Mouse (Mus musculus) heart, postnatal 36 days (tissue): ENCODE measurements around the gene Pxt1. TPM values are rescaled to one million over a fixed set of nuclear protein-coding genes. Genes with fewer than 3 reads are reported as not detected.
A peak's percentile ranks its signal among the peaks of the same experiment; 100 is the strongest.
"Not testable (repeated sequence)": the region's sequence is repeated elsewhere in the genome, so short reads cannot be mapped to it uniquely, and the experiment has no call there.

ENCODE experiments used
- DNase-seq, 2 experiments: peaks; one replicate each; pipeline ENCODE4 v3.0.0; 2021 to 2022
- intact Hi-C: fragments of 180-260 bp; cut with DNase I; formaldehyde crosslinking; loops from one replicate; pipeline ENCODE4 v1.15.1; 2025
- total RNA-seq, 2 experiments: library from RNA; stranded (reverse); gene quantifications; 2 replicates each; pipeline ENCODE4 v1.2.3; 2021

Gene Pxt1
- total RNA-seq = under 1 TPM in 1 of 2 experiments, not detected in 1; 0.39 TPM

DNA sequence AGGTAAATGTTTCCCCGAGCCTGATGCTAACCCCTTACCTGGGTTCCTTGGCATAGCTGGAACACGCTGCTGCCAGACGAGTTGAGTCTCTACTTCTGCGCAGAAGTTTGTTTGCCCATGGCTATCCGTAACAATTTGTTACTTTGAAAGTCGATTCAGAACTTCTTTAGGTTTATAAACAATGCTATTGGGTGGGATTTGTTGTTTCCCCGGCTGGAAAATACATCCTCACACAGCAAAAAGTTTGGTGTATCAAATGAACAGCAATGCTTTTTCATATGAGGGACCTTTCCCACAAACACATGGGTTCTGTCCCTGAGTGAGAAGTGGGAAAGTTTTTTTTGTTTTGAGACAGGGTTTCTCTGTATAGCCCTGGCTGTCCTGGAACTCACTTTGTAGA is at the start of gene Pxt1:
Pxt1 (minus strand) TSS at position 101 of the 400 bp plus-strand sequence.
- no peak for DNase-seq
- intact Hi-C loops = no loop called here

DNA sequence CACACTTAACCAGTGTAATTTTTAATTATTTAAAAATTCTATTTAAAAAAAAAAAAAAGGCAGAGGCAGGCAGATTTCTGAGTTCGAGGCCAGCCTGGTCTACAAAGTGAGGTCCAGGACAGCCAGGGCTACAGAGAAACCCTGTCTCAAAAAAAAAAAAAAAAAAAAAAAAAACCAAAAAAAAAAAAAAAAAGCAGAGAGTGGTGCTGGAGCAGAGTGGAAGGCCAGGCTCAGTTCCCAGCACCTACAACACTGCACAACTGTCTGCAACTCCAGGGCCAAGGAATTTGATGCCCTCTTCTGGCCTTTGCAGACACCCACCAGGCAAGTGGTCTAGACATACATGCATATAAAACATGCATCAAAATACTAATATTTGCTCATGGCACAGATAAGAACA is 49.4 kb upstream of the Pxt1 start:
- intact Hi-C loops, DNase-seq: not testable (repeated sequence)

DNA sequence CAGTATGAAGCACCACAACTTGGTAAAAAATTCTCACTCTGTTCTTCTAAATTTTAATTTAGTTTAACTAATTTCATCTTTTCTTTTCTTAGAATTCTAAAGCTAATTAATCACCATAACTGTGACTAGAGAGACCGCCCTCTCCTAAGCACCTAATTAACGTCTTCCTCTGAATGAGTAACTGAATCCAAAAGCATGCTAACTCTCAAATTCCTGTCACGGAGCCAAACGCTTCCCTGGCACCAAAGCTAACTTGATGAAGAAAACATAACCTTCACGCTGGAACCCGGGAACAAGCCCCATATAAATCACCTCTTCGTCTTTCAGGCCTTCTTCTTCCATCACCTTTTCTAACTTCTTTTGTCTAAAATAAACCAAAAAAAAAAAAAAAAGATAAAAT is 48.5 kb upstream of the Pxt1 start:
- intact Hi-C loops = no loop called here
- DNase-seq = peak; percentile 32 to 44

DNA sequence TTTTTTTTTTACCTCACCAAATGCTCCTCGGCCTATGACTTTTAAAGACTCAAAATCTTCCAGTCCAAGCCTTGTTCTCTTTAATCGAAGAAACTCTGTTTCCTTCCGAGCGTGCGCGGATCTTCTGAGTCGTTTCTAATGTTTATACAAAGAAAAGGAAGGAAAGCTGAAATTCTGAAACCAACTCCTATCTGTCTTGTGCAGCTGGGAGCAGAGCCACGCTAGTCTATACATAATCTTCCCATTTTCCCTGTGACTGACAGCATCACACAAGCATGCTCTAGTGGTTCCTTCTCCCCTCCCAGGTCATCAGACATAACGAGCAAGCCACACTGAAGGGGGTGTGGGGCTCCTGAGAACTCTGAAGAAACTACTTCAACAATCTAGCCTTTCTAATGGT is 47.6 kb upstream of the Pxt1 start:
- intact Hi-C loops = no loop called here
- DNase-seq = no peak

DNA sequence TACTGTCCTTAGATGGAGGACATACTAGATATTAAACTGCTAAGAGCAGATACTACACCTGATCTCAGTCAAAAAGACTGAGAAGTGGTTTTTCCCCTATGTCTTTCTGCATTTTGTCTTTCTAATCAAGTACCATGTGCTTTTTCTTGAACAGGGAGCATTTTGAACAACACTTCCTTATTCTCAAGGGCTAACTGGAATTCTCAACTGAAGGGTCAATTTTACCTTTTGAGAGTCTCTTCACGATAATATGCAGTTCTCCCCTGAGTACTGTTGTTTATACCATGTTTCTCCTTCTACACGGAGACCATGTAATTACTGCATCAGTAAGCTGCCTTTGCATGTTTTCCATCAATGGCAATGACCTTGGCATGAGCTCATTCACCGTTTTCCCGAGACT is 46.4 kb upstream of the Pxt1 start:
- DNase-seq = no peak
- intact Hi-C loops = no loop called here

DNA sequence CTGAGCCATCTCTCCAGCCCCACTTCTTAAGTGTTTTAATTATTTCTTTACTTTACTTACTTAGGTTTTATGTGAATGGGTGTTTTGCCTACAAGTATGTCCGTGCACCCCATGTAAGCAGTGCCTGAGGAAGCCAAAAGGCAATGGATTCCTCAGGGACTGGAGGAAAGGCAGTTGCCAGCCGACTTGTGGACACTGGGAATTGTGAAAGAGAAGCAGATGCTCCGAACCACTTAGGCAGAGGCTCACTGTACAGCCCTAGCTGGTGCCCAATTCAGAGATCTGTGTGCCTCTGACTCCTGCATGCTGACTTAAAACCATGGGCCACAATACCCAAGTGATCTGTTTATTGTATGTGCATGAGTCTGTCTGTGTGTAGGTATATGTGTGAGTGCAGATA is 45.4 kb upstream of the Pxt1 start:
- DNase-seq = no peak
- intact Hi-C loops = loop anchor here (5.0 kb wide), 1 partner anchor 183 kb away; no protein-coding TSS in a partner anchor

DNA sequence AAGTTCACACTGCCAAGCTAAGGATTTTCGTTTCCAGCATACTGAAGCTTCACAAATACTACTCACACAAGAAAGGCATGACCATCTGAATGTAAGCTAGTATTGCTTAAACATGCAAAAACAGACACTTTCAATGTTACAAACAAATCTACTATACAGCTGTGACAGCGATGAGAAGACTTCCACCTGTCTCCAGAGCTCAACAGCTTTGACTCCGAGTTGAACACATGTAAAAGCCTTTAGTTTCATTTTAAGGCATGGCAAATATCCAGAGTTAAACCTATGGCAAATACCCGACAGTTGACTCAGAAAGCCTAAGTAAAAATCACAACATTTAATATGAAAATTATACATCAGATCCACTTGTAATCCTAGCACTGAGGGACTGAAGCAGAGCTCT is 44.7 kb upstream of the Pxt1 start:
- no peak for DNase-seq
- intact Hi-C loops = loop anchor here (5.0 kb wide), 1 partner anchor 184 kb away; no protein-coding TSS in a partner anchor

DNA sequence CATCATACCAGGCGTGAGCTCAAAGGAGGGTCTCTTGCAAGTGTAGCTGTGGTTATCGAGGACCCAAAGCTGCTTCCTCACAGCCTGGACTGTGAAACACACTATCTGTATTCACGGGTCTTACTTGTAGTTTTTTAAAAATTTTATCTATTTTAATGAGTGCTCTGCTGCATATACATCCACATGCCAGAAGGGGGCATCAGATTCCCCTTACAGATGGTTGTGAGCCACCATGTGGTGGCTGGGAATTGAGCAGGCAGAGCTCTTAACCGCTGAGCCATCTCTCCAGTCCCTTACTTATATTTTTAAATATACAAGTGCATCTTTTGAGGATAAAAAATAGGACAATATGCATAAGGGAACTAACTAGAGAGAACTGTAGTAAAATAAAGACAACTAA is 44.1 kb upstream of the Pxt1 start:
- intact Hi-C loops = loop anchor here (5.0 kb wide), 1 partner anchor 185 kb away; no protein-coding TSS in a partner anchor
- peak; percentile 19 to 39 for DNase-seq

DNA sequence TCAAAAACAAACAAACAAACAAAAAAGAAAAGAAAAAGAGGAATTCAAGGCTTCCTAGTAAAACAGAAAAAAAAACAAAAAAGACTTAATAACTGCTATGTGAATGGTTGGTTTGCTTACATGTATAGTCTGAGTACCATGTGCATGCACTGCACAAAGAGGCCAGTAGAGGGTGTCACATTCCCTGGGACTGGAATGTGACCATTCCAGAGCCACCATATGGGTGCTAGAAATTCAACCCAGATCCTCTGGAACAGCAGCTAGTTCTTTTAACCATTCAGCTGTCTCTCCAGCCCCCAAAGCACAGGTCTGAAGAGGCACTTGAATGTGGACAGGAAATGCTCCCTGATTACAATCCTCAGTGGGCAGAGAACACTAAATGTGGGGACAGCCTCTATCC is 43.2 kb upstream of the Pxt1 start:
- peak in 1 of 2 experiments; percentile 32 for DNase-seq
- intact Hi-C loops = loop anchor here (1.0 to 5.0 kb wide), 2 partner anchors 32 to 185 kb away; no protein-coding TSS in a partner anchor

DNA sequence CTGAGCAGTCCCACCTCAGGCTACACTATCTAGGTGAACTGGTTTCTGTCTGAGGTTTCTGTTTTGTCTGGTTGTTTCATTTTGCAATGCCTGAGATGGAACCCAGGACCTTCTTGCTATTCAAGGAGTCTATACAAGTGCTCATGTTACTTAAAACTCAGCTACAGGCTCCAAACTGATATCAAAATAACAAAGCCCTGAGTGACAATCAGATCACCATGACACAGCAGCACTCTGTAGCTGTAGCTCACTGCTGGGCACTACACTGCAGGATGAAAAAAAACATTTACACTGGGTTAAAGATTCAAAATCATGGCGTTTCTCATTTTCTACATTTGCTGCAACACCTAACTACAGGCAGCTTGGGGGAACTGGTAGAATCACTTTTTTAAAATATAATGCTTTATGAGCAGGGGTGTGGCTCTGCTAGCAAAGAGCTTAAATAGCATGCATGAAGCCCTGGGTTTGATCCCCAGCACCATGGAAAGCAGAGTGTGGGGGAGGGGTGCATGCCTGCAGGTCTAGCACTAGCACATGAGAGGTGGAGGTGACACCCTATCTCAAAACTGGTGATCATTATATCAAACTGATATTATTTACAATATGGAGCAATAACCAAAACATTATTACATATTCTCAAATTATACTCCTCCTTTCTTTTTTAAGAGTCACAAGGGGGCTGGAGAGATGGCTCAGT is 41.2 kb upstream of the Pxt1 start:
- DNase-seq = no peak
- intact Hi-C loops = loop anchor here (5.0 kb wide), 1 partner anchor 187 kb away; no protein-coding TSS in a partner anchor

DNA sequence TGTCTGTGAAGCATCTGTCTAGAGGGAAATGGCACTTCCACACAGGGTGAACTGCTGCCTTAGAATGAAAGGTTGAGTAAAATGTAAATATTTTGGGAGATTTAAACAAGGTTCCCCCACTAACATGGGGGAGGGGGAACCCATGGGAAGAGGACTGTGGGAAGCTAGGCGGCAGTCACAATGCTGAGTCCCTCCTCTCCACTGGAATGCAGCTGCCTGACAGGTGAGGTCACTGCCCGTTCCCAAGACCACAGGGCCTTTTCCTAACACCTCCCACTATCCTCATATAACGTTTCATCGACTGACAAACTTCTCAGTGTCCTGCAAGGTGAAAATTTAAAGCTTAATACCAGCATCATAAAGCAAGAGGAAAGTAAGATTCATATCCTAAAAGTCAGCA is 39.0 kb upstream of the Pxt1 start:
- DNase-seq = no peak
- intact Hi-C loops = no loop called here

DNA sequence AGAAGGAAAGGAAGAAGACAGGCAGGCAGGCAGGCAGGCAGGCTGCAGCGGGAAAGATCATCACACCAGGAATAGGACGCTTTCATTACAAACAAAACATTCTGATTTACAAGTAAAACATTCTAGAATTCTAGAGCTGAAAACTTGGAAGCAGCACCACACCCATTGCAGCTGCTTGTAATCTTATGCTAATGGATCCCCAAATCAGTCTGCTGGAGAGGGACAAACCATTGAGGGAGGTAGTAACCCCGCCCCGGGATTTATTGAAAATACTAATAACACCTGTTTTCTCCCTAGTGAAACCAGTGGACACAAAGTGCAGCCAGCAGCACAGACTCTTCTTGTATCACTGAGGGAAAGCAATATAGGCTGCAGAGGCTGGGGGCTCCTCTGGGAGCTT is 37.4 kb upstream of the Pxt1 start:
- intact Hi-C loops = no loop called here
- no peak for DNase-seq

DNA sequence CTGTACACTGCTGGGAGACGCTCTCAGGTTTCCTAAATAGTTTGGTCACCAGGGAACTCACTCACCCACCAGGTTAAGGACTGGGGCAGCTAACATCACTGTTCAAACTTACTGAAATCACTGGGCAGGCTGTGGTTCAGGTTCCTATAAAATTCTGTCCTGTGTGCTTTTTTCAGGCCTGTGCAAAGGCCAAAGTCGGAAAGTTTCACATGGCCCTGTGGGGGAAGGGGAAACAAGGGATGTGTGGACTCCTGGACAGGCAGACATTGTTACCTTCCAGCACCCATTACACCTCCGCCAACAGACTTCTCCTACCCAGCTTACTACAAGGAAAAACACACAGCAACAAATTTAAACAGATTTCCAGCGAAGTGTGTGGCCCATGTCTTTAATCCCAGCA is 35.5 kb upstream of the Pxt1 start:
- intact Hi-C loops = no loop called here
- no peak for DNase-seq

DNA sequence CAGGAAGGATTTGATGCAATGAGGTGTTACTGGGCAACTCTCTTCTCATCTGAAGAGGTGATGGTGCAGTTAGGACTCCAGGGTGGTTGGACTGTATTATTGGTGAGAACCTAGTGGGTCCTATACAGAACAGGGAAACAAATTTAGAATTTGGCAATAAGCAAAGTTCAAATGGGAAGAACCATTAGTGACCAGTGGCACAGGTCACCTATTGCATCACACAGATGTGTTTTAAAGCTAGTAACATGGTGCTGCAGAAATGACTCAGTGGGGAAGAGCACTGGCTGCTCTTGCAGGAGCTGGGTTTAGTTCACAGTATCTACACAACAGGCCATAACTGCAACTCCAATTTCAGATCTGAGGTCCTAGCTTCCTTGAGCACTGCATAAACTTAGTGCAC is 26.5 kb upstream of the Pxt1 start:
- no peak for DNase-seq
- intact Hi-C loops = no loop called here

DNA sequence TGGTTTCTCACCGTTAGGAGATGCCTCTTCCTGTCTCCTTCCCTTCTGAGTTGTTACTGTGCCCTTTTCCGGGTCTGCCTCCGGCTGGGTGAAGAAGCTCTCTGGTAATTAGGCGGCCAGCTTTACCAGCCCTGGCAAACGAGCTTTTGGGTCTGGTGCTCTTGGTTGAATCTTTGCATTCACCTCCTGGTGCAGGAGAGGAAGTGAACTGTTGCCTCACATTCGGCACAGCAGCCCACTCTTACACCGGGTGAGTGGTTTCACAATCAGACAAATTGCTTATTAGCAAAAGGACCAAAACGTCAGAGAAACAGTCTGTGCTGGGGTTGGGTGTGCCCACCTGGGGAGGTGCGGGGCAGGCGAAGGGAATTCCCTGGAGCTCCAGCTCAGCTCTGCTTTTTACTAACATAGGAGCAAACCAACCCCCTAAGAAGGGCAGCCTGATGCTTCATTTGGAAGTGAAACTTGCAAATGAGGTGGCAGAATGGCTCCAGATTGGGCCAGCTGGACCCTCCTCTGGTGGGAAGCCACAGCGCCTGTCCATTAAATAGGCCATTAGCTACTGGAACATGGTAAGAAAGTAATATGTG is 23.5 kb upstream of the Pxt1 start:
- intact Hi-C loops = no loop called here
- DNase-seq = no peak

DNA sequence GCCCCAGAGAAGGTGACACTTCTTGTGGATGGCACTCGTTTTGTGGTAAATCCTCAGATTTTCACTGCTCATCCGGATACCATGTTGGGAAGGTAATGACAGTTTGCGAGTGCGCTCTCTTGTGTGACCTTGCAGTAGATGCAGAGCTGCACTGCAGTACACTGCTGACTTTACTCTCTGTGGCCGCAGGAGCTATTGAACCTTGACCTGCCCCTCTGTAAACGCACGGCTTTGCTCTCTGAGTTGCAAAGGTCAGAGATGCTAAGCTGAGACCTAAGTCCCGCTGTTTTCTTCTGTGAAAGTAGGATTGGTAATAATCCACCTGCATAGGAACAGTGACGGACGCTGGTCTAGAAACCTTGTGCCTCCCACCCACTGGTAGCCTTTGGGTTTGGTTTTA is 18.0 kb upstream of the Pxt1 start:
- intact Hi-C loops = no loop called here
- DNase-seq = no peak

DNA sequence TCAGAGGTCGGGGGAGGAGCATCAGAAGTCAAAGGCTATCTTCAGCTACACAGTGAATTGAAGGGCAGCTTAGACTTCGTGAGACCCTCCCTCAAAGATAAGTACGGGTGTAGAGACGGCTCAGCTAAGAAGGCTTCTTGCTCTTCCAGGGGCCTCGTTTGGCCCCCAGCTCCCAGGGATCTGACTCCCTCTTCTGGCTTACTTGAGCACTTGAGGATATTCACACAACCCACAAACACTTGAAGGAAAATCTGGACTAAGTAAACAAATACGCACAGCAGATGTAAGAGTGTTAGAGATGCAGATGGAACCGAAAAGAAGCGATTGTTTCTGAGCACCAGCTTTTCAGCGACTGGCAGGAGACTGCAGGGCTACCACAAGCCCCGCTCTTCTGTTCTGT is 17.0 kb upstream of the Pxt1 start:
- no peak for DNase-seq
- intact Hi-C loops = no loop called here

DNA sequence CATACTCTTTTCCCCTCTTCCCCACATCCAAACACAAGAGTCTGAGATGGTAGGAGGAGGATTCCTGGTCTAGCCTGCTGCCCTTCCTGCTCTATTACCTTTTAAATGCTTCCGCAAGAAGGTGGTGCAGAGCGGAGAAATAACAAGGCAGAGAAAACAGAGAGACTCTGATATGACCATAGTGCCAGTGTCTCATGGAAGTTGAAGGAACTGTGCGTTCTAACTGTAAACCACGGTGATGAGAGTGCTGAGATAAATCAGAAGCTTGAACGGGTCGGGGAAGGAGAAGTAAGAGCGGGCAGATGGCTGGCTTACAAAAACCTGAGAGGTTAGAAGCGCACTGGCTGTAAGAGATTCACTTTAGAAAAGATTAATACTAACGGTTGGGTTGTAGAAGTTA is 10.8 kb upstream of the Pxt1 start:
- intact Hi-C loops = no loop called here

DNA sequence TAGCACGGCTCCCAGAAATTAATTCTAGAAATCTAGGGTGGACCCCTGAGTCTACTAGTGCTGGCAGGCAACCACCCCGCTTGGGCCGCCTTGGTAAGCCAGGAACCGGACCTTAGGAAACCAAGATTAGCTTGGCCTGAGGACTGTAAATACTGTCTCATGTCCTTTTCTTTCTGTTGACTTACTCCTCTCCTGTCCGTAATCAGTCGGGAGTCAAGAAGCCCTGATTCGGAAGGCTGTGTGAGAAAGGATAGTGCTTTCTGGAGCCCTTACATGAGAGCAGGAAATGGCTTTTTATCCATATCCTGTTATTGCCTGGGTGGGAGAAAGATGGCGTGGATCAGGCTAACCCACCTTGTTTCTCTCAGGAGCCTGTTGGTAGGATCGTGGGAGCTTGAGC is 9.6 kb upstream of the Pxt1 start:
- DNase-seq = peak in 1 of 2 experiments; percentile 25
- intact Hi-C loops = loop anchor here (2.0 kb wide), 1 partner anchor 22 kb away; no protein-coding TSS in a partner anchor

More for the DNA sequence above, 10.8 kb upstream of the Pxt1 start:
- DNase-seq = no peak

DNA sequence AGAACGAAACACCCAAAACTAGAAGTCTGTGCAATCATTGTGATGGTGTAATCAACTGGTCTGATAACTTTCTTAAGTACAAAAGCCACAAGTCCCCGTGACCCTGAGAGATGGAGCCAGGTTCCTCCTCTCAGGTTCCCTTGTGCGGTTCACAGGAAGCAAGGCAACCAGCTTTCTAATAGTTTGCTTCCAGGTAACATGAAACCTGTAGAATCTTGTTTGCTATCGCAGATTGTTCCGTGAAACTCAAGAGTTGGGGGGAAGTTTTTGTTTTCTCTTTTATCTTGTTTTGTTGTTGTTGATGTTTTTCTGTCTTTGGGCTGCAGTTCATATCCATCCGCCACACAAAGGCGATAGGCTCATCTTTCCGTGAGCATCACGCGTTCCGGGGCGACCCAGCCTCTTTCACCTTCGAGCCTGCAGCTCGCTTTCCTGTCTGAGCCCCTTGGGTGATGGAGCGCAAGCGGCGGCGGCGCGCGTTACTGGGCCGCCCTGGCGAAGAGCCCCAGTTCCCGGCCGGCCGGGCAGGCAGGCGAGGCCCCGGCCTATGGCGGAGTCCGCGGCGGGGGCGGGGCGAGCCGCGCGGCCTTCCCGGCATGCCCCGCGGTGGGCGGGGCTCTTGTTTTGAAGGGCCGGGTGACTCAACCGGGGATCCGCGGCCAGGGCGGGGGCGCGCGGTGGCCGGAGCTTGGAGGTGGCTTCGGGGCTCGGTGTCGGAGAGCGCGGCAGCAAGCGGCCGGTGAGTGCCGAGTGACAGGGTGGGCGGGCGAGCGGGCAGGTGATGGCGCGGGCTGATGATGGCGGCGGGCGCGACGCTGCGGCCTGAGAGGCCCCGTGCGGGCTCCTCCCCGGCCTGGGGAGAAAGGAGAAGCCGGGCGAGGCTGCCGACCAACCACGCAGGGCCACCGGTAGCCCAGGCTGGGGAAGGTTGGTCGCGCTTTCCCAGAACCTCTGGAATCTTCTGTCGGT is 8.5 kb upstream of the Pxt1 start, which contains the start of gene Kctd20:
Kctd20 (plus strand) TSS at position 120 of the 969 bp plus-strand sequence.
- intact Hi-C loops = loop anchor here (1.0 to 2.0 kb wide), 2 partner anchors 21 to 141 kb away; no protein-coding TSS in a partner anchor
- peak; percentile 96 to 97 for DNase-seq

DNA sequence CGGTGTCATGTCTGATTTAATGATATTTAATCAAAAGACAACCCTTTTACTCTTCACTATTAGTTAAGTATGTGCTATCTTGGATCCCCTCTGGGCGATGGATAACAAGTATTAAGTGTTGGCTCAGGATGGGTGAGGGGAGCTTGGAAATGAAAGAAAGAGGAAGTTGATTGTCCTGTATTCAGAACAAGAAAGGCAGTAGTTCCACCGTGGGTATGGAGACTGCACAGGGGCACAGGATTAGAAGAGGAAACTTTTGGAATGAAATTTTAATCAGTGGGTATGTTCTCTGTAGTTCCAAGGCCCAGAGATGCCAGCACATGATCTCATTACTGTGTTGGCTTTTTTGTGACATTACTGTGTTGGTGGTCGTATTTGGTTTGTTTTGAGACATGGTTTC is 7.1 kb upstream of the Pxt1 start:
- no peak for DNase-seq
- intact Hi-C loops = no loop called here
